Mouse (Mus musculus) T-cell, adult 66 days (primary cell): ENCODE results near the gene Slc30a7. TPM values are rescaled to one million over a fixed set of nuclear protein-coding genes. Genes with fewer than 3 reads are reported as not detected.

Experiments used
- total RNA-seq, 2 experiments: library from RNA; stranded (reverse); gene quantifications; 3 replicates in 1 of 2; 4 replicates in 1 of 2; pipeline ENCODE4 v1.2.4; 2023

Slc30a7 gene
- 10 to 100 TPM; 47.0 to 60.4 TPM for total RNA-seq

DNA sequence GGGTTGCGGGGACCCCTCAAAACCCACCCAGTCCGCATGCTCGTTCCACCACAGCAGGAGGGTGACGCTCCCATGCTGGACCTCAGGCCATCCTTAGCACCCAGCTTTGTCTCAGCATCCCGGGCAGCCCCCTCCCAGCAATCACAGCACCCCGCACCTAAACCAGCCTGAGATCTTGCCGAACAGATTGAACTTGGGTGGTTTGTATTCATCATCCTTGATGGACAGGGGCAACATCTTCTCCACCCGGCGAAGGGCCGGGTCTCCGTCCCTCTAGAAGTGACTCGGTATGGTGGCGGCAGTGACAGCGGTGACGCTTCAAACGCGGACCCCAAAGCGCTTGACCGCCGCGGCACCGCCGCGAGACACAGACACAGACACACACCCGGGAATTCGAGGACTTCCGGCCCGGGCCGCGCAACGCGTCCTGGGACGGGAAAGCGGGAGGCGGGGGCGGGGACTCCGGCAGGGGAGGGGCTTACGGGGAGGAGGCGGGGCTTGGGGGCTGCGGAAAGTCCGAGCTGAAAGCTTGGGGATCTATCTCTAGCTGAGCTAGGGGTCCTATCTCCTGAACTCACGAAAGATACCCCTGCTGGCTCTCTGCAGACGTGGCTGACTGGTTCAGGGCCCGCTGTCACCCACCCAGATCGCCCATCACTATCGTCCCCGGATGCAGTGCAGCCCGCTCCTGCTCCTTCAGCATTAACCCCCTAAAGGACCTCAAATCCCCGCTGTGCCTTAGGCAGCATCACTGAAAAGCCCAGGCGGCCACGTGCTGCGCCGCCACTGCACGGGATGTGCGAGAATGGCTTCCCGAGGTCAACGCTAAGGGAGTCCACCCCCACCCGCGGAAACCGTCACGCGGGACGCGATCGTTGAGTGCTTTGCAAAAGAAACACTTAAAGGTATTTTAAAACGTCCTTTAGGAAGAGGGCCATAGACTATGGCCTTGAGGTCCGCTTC lies at the start of gene Slc30a7, which contains the start of gene Extl2:
Slc30a7 (minus strand) TSS at position 429 of the 963 bp plus-strand sequence.
Extl2 (plus strand) TSS at position 485 of the 963 bp plus-strand sequence.

Other genes with a start within 250 kb of the Slc30a7 start
- gene Dph5, start 119.6 kb downstream of the Slc30a7 start, total RNA-seq: 10 to 100 TPM; 66.6 to 67.9 TPM
- 10 to 100 TPM in 1 of 2 experiments, 1 to 10 TPM in 1; 4.6 to 13.8 TPM for gene Extl2, start 56 bp upstream of the Slc30a7 start, total RNA-seq
- gene Vcam1, start 122.3 kb upstream of the Slc30a7 start, total RNA-seq: 1 to 10 TPM; 5.3 to 8.5 TPM
- not detected for gene Gpr88, start 246.1 kb upstream of the Slc30a7 start, total RNA-seq